Mouse (Mus musculus) kidney, adult 2 months (tissue): ENCODE data around the gene Msi2.

Experiments
- CTCF ChIP-seq: fragments of 200-500 bp; conservative IDR thresholded peaks from 2 replicates; pipeline ENCODE4 v1.5.1; 2011; ENCODE audit warnings: low read depth, mild to moderate bottlenecking, control low read depth, low read length, moderate library complexity, mixed read lengths; ENCODE audit not compliant: insufficient read depth, insufficient read length
- POLR2A ChIP-seq: fragments of 200-500 bp; IDR thresholded peaks from one replicate; pipeline ENCODE4 v1.6.1; 2011; ENCODE audit warnings: low read depth, low read length, control low read depth

GRCm38 (mm10) chr11:88467498-88468245, 250.6 kb downstream of the Msi2 start:
- TF ChIP-seq POLR2A = no peak
- TF ChIP-seq CTCF = no peak
